Mouse (Mus musculus): ENCODE measurements around the gene Llgl1. TPM values are rescaled to one million over a fixed set of nuclear protein-coding genes. Genes with fewer than 3 reads are reported as not detected.

Llgl1 gene
- 16.4 and 40.4 TPM in 2 replicates for polyA plus RNA-seq (2012; ENCODE audit: low replicate concordance)

GRCm38 (mm10) chr11:60699524-60700075 lies at the start of gene Llgl1:
Gene Llgl1 (plus strand): TSS chr11:60699723.

GRCm38 (mm10) chr11:60726601-60727391 lies 27.3 kb downstream of the Llgl1 start, which contains the start of gene Flii:
Gene Flii (minus strand): TSS chr11:60727263.

GRCm38 (mm10) chr11:60728260-60728761 lies 28.8 kb downstream of the Llgl1 start, which contains the start of gene Mief2:
Gene Mief2 (plus strand): TSS chr11:60728398.

Other genes with a start within 250 kb of the Llgl1 start
- 36.8 and 97.5 TPM in 2 replicates for gene Drg2, start 245.1 kb upstream of the Llgl1 start, polyA plus RNA-seq (2012; ENCODE audit: low replicate concordance)
- gene Myo15, start 230.4 kb upstream of the Llgl1 start, polyA plus RNA-seq (2012; ENCODE audit: low replicate concordance), result 0.03 and 0.11 TPM in 2 replicates
- gene Alkbh5, start 163.3 kb upstream of the Llgl1 start, polyA plus RNA-seq (2012; ENCODE audit: low replicate concordance), result 35.7 and 41.5 TPM in 2 replicates
- gene Flii, start 27.5 kb downstream of the Llgl1 start, polyA plus RNA-seq (2012; ENCODE audit: low replicate concordance), result 16.2 and 120 TPM in 2 replicates
- 22.5 and 39.5 TPM in 2 replicates for gene Mief2, start 28.7 kb downstream of the Llgl1 start, polyA plus RNA-seq (2012; ENCODE audit: low replicate concordance)
- gene Top3a, start 77.6 kb downstream of the Llgl1 start, polyA plus RNA-seq (2012; ENCODE audit: low replicate concordance), result 1.7 and 6.6 TPM in 2 replicates
- 0.97 and 3.1 TPM in 2 replicates for gene Smcr8, start 77.8 kb downstream of the Llgl1 start, polyA plus RNA-seq (2012; ENCODE audit: low replicate concordance)
- 1.0 and 2.3 TPM in 2 replicates for gene Shmt1, start 112.0 kb downstream of the Llgl1 start, polyA plus RNA-seq (2012; ENCODE audit: low replicate concordance)
- gene Dhrs7b, start 130.9 kb downstream of the Llgl1 start, polyA plus RNA-seq (2012; ENCODE audit: low replicate concordance), result 2.1 and 5.7 TPM in 2 replicates
- 9.4 and 11.9 TPM in 2 replicates for gene Tmem11, start 179.5 kb downstream of the Llgl1 start, polyA plus RNA-seq (2012; ENCODE audit: low replicate concordance)
- gene Natd1, start 215.0 kb downstream of the Llgl1 start, polyA plus RNA-seq (2012; ENCODE audit: low replicate concordance), result 5.6 and 45.7 TPM in 2 replicates
- gene Map2k3, start 232.3 kb downstream of the Llgl1 start, polyA plus RNA-seq (2012; ENCODE audit: low replicate concordance), result 139 and 192 TPM in 2 replicates